Mouse (Mus musculus) MEL (cell line): Measurements from ENCODE around the gene Taf11. TPM values are rescaled to one million over a fixed set of nuclear protein-coding genes. Genes with fewer than 3 reads are reported as not detected.
A peak's percentile ranks its signal among the peaks of the same experiment; 100 is the strongest.

Experiments used
- DNase-seq: peaks from one replicate; pipeline ENCODE4 v3.0.0; 2011; ENCODE audit warnings: low read depth, low spot score
- H3K27ac ChIP-seq: 2 replicates; pipeline ENCODE4 v1.5.1; 2012; ENCODE audit warnings: low read depth, mild to moderate bottlenecking, control low read depth, low read length, moderate library complexity; ENCODE audit not compliant: control insufficient read depth
- H3K27me3 ChIP-seq, 2 experiments: fragments of 150-350 bp in 1 of 2; sonication (generic) in 1 of 2; 2 replicates each; pipeline ENCODE4 v1.6.1; 2012; ENCODE audit warnings: low read length in 2 of 2, mild to moderate bottlenecking in 2 of 2, improper control_type of control experiment in 1 of 2, moderate library complexity in 1 of 2; ENCODE audit not compliant: insufficient read depth in 2 of 2, control insufficient read depth in 1 of 2
- H3K36me3 ChIP-seq, 2 experiments: 2 replicates each; pipeline ENCODE4 v1.6.1; 2012 to 2014; ENCODE audit warnings: low read length in 2 of 2, improper control_type of control experiment in 1 of 2, inconsistent platforms in 1 of 2, mild to moderate bottlenecking in 1 of 2; ENCODE audit not compliant: insufficient read depth in 2 of 2, control insufficient read depth in 1 of 2
- H3K4me1 ChIP-seq, 2 experiments: fragments of 150-350 bp in 1 of 2; sonication (generic) in 1 of 2; 2 replicates each; pipeline ENCODE4 v1.6.1; 2012; ENCODE audit warnings: low read length in 2 of 2, improper control_type of control experiment in 1 of 2, mild to moderate bottlenecking in 1 of 2; ENCODE audit not compliant: insufficient read depth in 2 of 2, control insufficient read depth in 1 of 2
- H3K4me3 ChIP-seq, 2 experiments: fragments of 150-350 bp in 1 of 2; sonication (generic) in 1 of 2; 2 replicates each; pipeline ENCODE4 v1.5.1; 2012; ENCODE audit warnings: low read depth in 2 of 2, low read length in 2 of 2, mild to moderate bottlenecking in 2 of 2, moderate library complexity in 2 of 2, control low read depth in 1 of 2, improper control_type of control experiment in 1 of 2; ENCODE audit not compliant: control insufficient read depth in 1 of 2, insufficient read depth in 1 of 2
- H3K79me2 ChIP-seq: 2 replicates; pipeline ENCODE4 v1.6.1; 2012; ENCODE audit warnings: mild to moderate bottlenecking, low read length, moderate library complexity; ENCODE audit not compliant: control insufficient read depth, poor library complexity, insufficient read depth
- H3K9ac ChIP-seq: 2 replicates; pipeline ENCODE4 v1.6.1; 2012; ENCODE audit warnings: low read depth, mild to moderate bottlenecking, control low read depth, low read length, moderate library complexity; ENCODE audit not compliant: control insufficient read depth, poor library complexity, severe bottlenecking
- H3K9me3 ChIP-seq: fragments of 150-350 bp; sonication (generic); replicated peaks from 2 replicates; pipeline ENCODE4 v1.6.1; 2012; ENCODE audit warnings: mild to moderate bottlenecking, low read length, improper control_type of control experiment, moderate library complexity; ENCODE audit not compliant: insufficient read depth
- BHLHE40 ChIP-seq: IDR thresholded peaks from 2 replicates; pipeline ENCODE4 v1.6.1; 2012; ENCODE audit warnings: low read depth, mild to moderate bottlenecking, inconsistent platforms, low read length, improper control_type of control experiment, borderline replicate concordance
- CHD1 ChIP-seq: IDR thresholded peaks from 2 replicates; pipeline ENCODE4 v1.6.1; 2012; ENCODE audit warnings: low read depth, mild to moderate bottlenecking, inconsistent platforms, low read length, improper control_type of control experiment
- CHD2 ChIP-seq: IDR thresholded peaks from 2 replicates; pipeline ENCODE4 v1.6.1; 2011; ENCODE audit warnings: low read length, improper control_type of control experiment
- CTCF ChIP-seq, 3 experiments: IDR thresholded peaks in 2 of 3; conservative IDR thresholded peaks in 1 of 3; 2 replicates each; pipeline ENCODE4 v1.5.1; 2011 to 2012; ENCODE audit warnings: low read length in 3 of 3, low read depth in 2 of 3, mild to moderate bottlenecking in 2 of 3, improper control_type of control experiment in 1 of 3, inconsistent platforms in 1 of 3, mixed read lengths in 1 of 3, moderate library complexity in 1 of 3; ENCODE audit not compliant: control insufficient read depth in 1 of 3, insufficient read depth in 1 of 3, poor library complexity in 1 of 3, severe bottlenecking in 1 of 3
- E2F4 ChIP-seq: IDR thresholded peaks from 2 replicates; pipeline ENCODE4 v1.6.1; 2011; ENCODE audit warnings: low read depth, low read length, improper control_type of control experiment, borderline replicate concordance
- ELF1 ChIP-seq: IDR thresholded peaks from 2 replicates; pipeline ENCODE4 v1.6.1; 2014; ENCODE audit warnings: low read depth, mild to moderate bottlenecking, inconsistent platforms, low read length, improper control_type of control experiment, moderate library complexity
- ETS1 ChIP-seq: IDR thresholded peaks from 2 replicates; pipeline ENCODE4 v1.6.1; 2012; ENCODE audit warnings: low read depth, mild to moderate bottlenecking, inconsistent platforms, low read length, improper control_type of control experiment, moderate library complexity
- GATA1 ChIP-seq: IDR thresholded peaks from 2 replicates; pipeline ENCODE4 v1.6.1; 2011; ENCODE audit warnings: low read depth, low read length, improper control_type of control experiment
- KAT2A ChIP-seq: conservative IDR thresholded peaks from 2 replicates; pipeline ENCODE4 v1.6.1; 2012; ENCODE audit warnings: low read depth, low read length, improper control_type of control experiment, inconsistent platforms
- MAZ ChIP-seq: IDR thresholded peaks from 2 replicates; pipeline ENCODE4 v1.6.1; 2012; ENCODE audit warnings: low read depth, mild to moderate bottlenecking, inconsistent platforms, low read length, improper control_type of control experiment
- MXI1 ChIP-seq: IDR thresholded peaks from 2 replicates; pipeline ENCODE4 v1.6.1; 2011; ENCODE audit warnings: mild to moderate bottlenecking, low read depth, low read length, improper control_type of control experiment
- MYB ChIP-seq: IDR thresholded peaks from 2 replicates; pipeline ENCODE4 v1.6.1; 2011; ENCODE audit warnings: mild to moderate bottlenecking, low read depth, low read length, improper control_type of control experiment
- MYC ChIP-seq: IDR thresholded peaks from 2 replicates; pipeline ENCODE4 v1.6.1; 2011; ENCODE audit warnings: low read depth, mild to moderate bottlenecking, low read length, improper control_type of control experiment, moderate library complexity
- NELFE ChIP-seq: IDR thresholded peaks from 2 replicates; pipeline ENCODE4 v1.6.1; 2011; ENCODE audit warnings: low read depth, low read length, improper control_type of control experiment
- POLR2A ChIP-seq, 2 experiments: IDR thresholded peaks; 2 replicates each; pipeline ENCODE4 v1.6.1; 2011 to 2012; ENCODE audit warnings: low read length in 2 of 2, mild to moderate bottlenecking in 2 of 2, control low read depth in 1 of 2, improper control_type of control experiment in 1 of 2, low read depth in 1 of 2, moderate library complexity in 1 of 2; ENCODE audit not compliant: control insufficient read depth in 1 of 2, insufficient read depth in 1 of 2, poor library complexity in 1 of 2
- RCOR1 ChIP-seq: IDR thresholded peaks from 2 replicates; pipeline ENCODE4 v1.6.1; 2012; ENCODE audit warnings: low read depth, mild to moderate bottlenecking, inconsistent platforms, low read length, improper control_type of control experiment
- SIN3A ChIP-seq: IDR thresholded peaks from 2 replicates; pipeline ENCODE4 v1.6.1; 2012; ENCODE audit warnings: low read length, improper control_type of control experiment, inconsistent platforms
- SMC3 ChIP-seq: IDR thresholded peaks from 2 replicates; pipeline ENCODE4 v1.6.1; 2011; ENCODE audit warnings: low read depth, low read length, improper control_type of control experiment
- TCF12 ChIP-seq: IDR thresholded peaks from 2 replicates; pipeline ENCODE4 v1.6.1; 2014; ENCODE audit warnings: low read depth, mild to moderate bottlenecking, inconsistent platforms, low read length, improper control_type of control experiment, moderate library complexity
- UBTF ChIP-seq: IDR thresholded peaks from 2 replicates; pipeline ENCODE4 v1.6.1; 2012; ENCODE audit warnings: low read depth, mild to moderate bottlenecking, inconsistent platforms, low read length, improper control_type of control experiment, moderate library complexity, borderline replicate concordance; ENCODE audit not compliant: insufficient read depth
- USF2 ChIP-seq, 2 experiments: IDR thresholded peaks; 2 replicates each; pipeline ENCODE4 v1.6.1; 2011 to 2012; ENCODE audit warnings: improper control_type of control experiment in 2 of 2, low read length in 2 of 2, borderline replicate concordance in 1 of 2, inconsistent platforms in 1 of 2, low read depth in 1 of 2, mild to moderate bottlenecking in 1 of 2; ENCODE audit not compliant: insufficient read depth in 1 of 2
- ZC3H11A ChIP-seq: IDR thresholded peaks from 2 replicates; pipeline ENCODE4 v1.6.1; 2012; ENCODE audit warnings: low read depth, mild to moderate bottlenecking, inconsistent platforms, low read length, improper control_type of control experiment
- ZKSCAN1 ChIP-seq: IDR thresholded peaks from 2 replicates; pipeline ENCODE4 v1.6.1; 2012; ENCODE audit warnings: low read depth, mild to moderate bottlenecking, inconsistent platforms, low read length, improper control_type of control experiment, moderate library complexity
- ZNF384 ChIP-seq: IDR thresholded peaks from 2 replicates; pipeline ENCODE4 v1.6.1; 2012; ENCODE audit warnings: low read depth, mild to moderate bottlenecking, inconsistent platforms, low read length, improper control_type of control experiment
- polyA plus RNA-seq, 2 experiments: library from polyadenylated mRNA; stranded (reverse) in 1 of 2; unstranded in 1 of 2; fragments of >175 nt in 1 of 2; fragments of >200 nt in 1 of 2; gene quantifications; 2 replicates each; pipeline versions ENCODE4 v1.2.1 to v1.2.4; 2012; ENCODE audit warnings: low replicate concordance in 2 of 2, low read depth in 1 of 2; ENCODE audit not compliant: insufficient read length in 2 of 2, insufficient read depth in 1 of 2, missing spikeins in 1 of 2
- total RNA-seq: library from RNA; depleted of rRNA; stranded (reverse); fragments of 300-350 nt; gene quantifications from 2 replicates; pipeline ENCODE4 v1.2.3, GENCODE M21; 2012

Taf11 gene
- total and polyA plus RNA-seq, 3 experiments, result 45.7 to 77.8 TPM; not detected in 1

GRCm38 (mm10) chr17:27866737-27867136, 42.9 kb downstream of the Taf11 start:
- no peak for TF ChIP-seq MYC
- TF ChIP-seq CTCF (IDR thresholded peaks at IDR 0.05 in 2 of 3, conservative IDR thresholded peaks at IDR 0.05 in 1 of 3; ENCODE audit: control insufficient read depth in 1 of 3, insufficient read depth in 1 of 3, low read depth in 2 of 3, low read length in 3 of 3, poor library complexity in 1 of 3, severe bottlenecking in 1 of 3), result no peak
- TF ChIP-seq E2F4, result no peak
- no peak for TF ChIP-seq POLR2A (IDR thresholded peaks at IDR 0.05; ENCODE audit: control insufficient read depth in 1 of 2, insufficient read depth in 1 of 2, low read depth in 1 of 2, low read length in 2 of 2, poor library complexity in 1 of 2)
- no peak for TF ChIP-seq CHD1
- no peak for TF ChIP-seq MAZ
- TF ChIP-seq RCOR1, result no peak
- no peak for TF ChIP-seq UBTF
- TF ChIP-seq KAT2A, result no peak
- no peak for TF ChIP-seq CHD2
- no peak for TF ChIP-seq SIN3A
- TF ChIP-seq MYB, result no peak
- TF ChIP-seq ZKSCAN1, result no peak
- no peak for DNase-seq
- no peaks in the 10 kb centered on the region; a peak in 1 of 4 replicates for H3K4me1 ChIP-seq
- no peaks in the 10 kb centered on the region for H3K9me3 ChIP-seq
- H3K27ac ChIP-seq, result no peak overlapping the region
- peaks cover 63% of the 10 kb centered on the region for H3K79me2 ChIP-seq
- H3K9ac ChIP-seq, result no peak overlapping the region
- H3K36me3 ChIP-seq, result peaks cover 0 to 14% of the 10 kb centered on the region in 2 experiments; a peak in 2 of 4 replicates
- no peaks in the 10 kb centered on the region for H3K27me3 ChIP-seq
- no peak overlapping the region for H3K4me3 ChIP-seq

- no peak overlapping the region for H3K9ac ChIP-seq
- H3K79me2 ChIP-seq, result peaks cover 75% of the 10 kb centered on the region
- DNase-seq, result peak; percentile 22
- H3K4me3 ChIP-seq, result no peak overlapping the region
- no peak overlapping the region for H3K27ac ChIP-seq
- no peaks in the 10 kb centered on the region for H3K27me3 ChIP-seq
- TF ChIP-seq SMC3, result peak; percentile 29; the same call in 1 of the 2 replicates
- peak in 1 of 3 experiments; percentile 30; a peak in 2 of 6 replicates for TF ChIP-seq CTCF (IDR thresholded peaks at IDR 0.05 in 2 of 3, conservative IDR thresholded peaks at IDR 0.05 in 1 of 3; ENCODE audit: control insufficient read depth in 1 of 3, insufficient read depth in 1 of 3, low read depth in 2 of 3, low read length in 3 of 3, poor library complexity in 1 of 3, severe bottlenecking in 1 of 3)
- TF ChIP-seq NELFE, result no peak
- TF ChIP-seq, all 39 proteins: peak for 2
- H3K4me1 ChIP-seq, result no peaks in the 10 kb centered on the region; a peak in 1 of 4 replicates
- H3K36me3 ChIP-seq, result peaks cover 2 to 12% of the 10 kb centered on the region in 2 experiments; a peak in 2 of 4 replicates
- H3K9me3 ChIP-seq, result no peaks in the 10 kb centered on the region
Observed at GRCm38 (mm10) chr17:27865461-27865860, 44.2 kb downstream of the Taf11 start.

- Histone ChIP-seq H3K4me3 (peak overlapping the region; percentile 75 to 97), H3K27me3 (no peaks in the 10 kb centered on the region), H3K79me2 (peaks cover 72% of the 10 kb centered on the region), H3K9ac (peak overlapping the region; percentile 86), H3K36me3 (peaks cover 2 to 19% of the 10 kb centered on the region in 2 experiments), H3K27ac (peak overlapping the region; percentile 82), H3K9me3 (no peaks in the 10 kb centered on the region), H3K4me1 (peaks cover 16 to 23% of the 10 kb centered on the region in 2 experiments)
- peak; percentile 70 for DNase-seq
- TF ChIP-seq GATA1 (peak; percentile 46; the same call in 1 of the 2 replicates), E2F4 (no peak), ETS1 (peak; percentile 76), TCF12 (peak; percentile 89), USF2 (IDR thresholded peaks at IDR 0.05; ENCODE audit: borderline replicate concordance in 1 of 2, insufficient read depth in 1 of 2, low read depth in 1 of 2, low read length in 2 of 2) (no peak), SMC3 (no peak), ZC3H11A (no peak), MYC (no peak), ELF1 (no peak), CTCF (IDR thresholded peaks at IDR 0.05 in 2 of 3, conservative IDR thresholded peaks at IDR 0.05 in 1 of 3; ENCODE audit: control insufficient read depth in 1 of 3, insufficient read depth in 1 of 3, low read depth in 2 of 3, low read length in 3 of 3, poor library complexity in 1 of 3, severe bottlenecking in 1 of 3) (no peak), UBTF (no peak), ZNF384 (no peak), BHLHE40 (peak; percentile 5; the same call in 1 of the 2 replicates), MXI1 (peak; percentile 56)
Observed at GRCm38 (mm10) chr17:27859131-27859530, 50.5 kb downstream of the Taf11 start.
